Mouse (Mus musculus) lung, adult 18-20 months (tissue): ENCODE results near the gene Fry.

Experiments
- DNase-seq, 2 experiments: peaks; one replicate each; pipeline ENCODE4 v3.0.0; 2022; ENCODE audit warnings: mixed read lengths in 2 of 2

Fry gene

GRCm38 (mm10) chr5:150176251-150177015, 58.0 kb downstream of the Fry start:
- no peak for DNase-seq

GRCm38 (mm10) chr5:150177757-150178156, 59.3 kb downstream of the Fry start:
- no peak for DNase-seq

GRCm38 (mm10) chr5:150178194-150178801, 59.9 kb downstream of the Fry start:
- DNase-seq: no peak

- DNase-seq: no peak
These were observed 62.7 kb downstream of the Fry start for GRCm38 (mm10) chr5:150180985-150181607.

- no peak for DNase-seq
These were observed 66.5 kb downstream of the Fry start for GRCm38 (mm10) chr5:150184959-150185358.

GRCm38 (mm10) chr5:150186121-150186520, 67.7 kb downstream of the Fry start:
- no peak for DNase-seq

GRCm38 (mm10) chr5:150186676-150187075, 68.2 kb downstream of the Fry start:
- no peak for DNase-seq

GRCm38 (mm10) chr5:150188031-150188430, 69.6 kb downstream of the Fry start:
- no peak for DNase-seq

- DNase-seq: no peak
These were observed 72.3 kb downstream of the Fry start for GRCm38 (mm10) chr5:150190454-150191358.

GRCm38 (mm10) chr5:150195514-150196210, 77.2 kb downstream of the Fry start:
- DNase-seq: peak; percentile 77 to 83

GRCm38 (mm10) chr5:150196211-150196585, 77.8 kb downstream of the Fry start:
- DNase-seq: peak; percentile 75 to 80

GRCm38 (mm10) chr5:150196881-150197311, 78.5 kb downstream of the Fry start:
- peak in 1 of 2 experiments; percentile 38 for DNase-seq

- DNase-seq: no peak
These were observed 88.3 kb downstream of the Fry start for GRCm38 (mm10) chr5:150206749-150207148.

GRCm38 (mm10) chr5:150207596-150207995, 89.2 kb downstream of the Fry start:
- DNase-seq: no peak

- DNase-seq: no peak
These were observed 89.6 kb downstream of the Fry start for GRCm38 (mm10) chr5:150208009-150208408.

- DNase-seq: peak; percentile 10 to 24
These were observed 95.6 kb downstream of the Fry start for GRCm38 (mm10) chr5:150214081-150214480.

- DNase-seq: peak; percentile 43 to 46
These were observed 97.6 kb downstream of the Fry start for GRCm38 (mm10) chr5:150216066-150216465.

GRCm38 (mm10) chr5:150219457-150219856, 101.0 kb downstream of the Fry start:
- DNase-seq: no peak

- DNase-seq: peak in 1 of 2 experiments; percentile 22
These were observed 101.9 kb downstream of the Fry start for GRCm38 (mm10) chr5:150220333-150220732.

GRCm38 (mm10) chr5:150221806-150222205, 103.4 kb downstream of the Fry start:
- no peak for DNase-seq

- DNase-seq: no peak
These were observed 105.2 kb downstream of the Fry start for GRCm38 (mm10) chr5:150223546-150224239.

- no peak for DNase-seq
These were observed 110.6 kb downstream of the Fry start for GRCm38 (mm10) chr5:150229086-150229485.
